Mouse (Mus musculus): Measurements from ENCODE around the gene Rarb. TPM values are rescaled to one million over a fixed set of nuclear protein-coding genes. Genes with fewer than 3 reads are reported as not detected.

Rarb gene
- total and polyA plus RNA-seq, 3 experiments, result 0.04 TPM; not detected in 2

GRCm38 (mm10) chr14:16613975-16614374 is 205.0 kb downstream of the Rarb start:
- H3K4me1 ChIP-seq (ENCODE audit: control insufficient read depth in 1 of 2, insufficient read depth in 2 of 2), result no peaks in the 10 kb centered on the region
- no peaks in the 10 kb centered on the region for H3K27me3 ChIP-seq (replicated peaks)
- dilution Hi-C loops (cut with MboI; ENCODE audit: extremely low pct_ligation_motif_present, extremely low pct_unique_long_range_greater_than_20kb, low sequenced_read_pairs), result no loop called here
- no peak overlapping the region for H3K4me3 ChIP-seq (replicated peaks in 1 of 3; ENCODE audit: low read depth in 2 of 3, low read length in 2 of 3, poor library complexity in 1 of 3)
- no peak overlapping the region for H3K27ac ChIP-seq (ENCODE audit: insufficient read depth, low read depth)
- no peaks in the 10 kb centered on the region for H3K79me2 ChIP-seq (replicated peaks; ENCODE audit: control insufficient read depth, extremely low read depth, insufficient read depth, poor library complexity, severe bottlenecking)
- H3K9me3 ChIP-seq (replicated peaks; ENCODE audit: low read length), result no peaks in the 10 kb centered on the region
- TF ChIP-seq POLR2A (IDR thresholded peaks at IDR 0.05; ENCODE audit: low read depth, low read length) (no peak), KAT2A (IDR thresholded peaks at IDR 0.05; ENCODE audit: insufficient replicate concordance, low read length) (no peak), ETS1 (conservative IDR thresholded peaks at IDR 0.05; ENCODE audit: low read depth, low read length) (no peak), PAX5 (IDR thresholded peaks at IDR 0.05; ENCODE audit: low read length) (no peak), ZKSCAN1 (IDR thresholded peaks at IDR 0.05; ENCODE audit: borderline replicate concordance, low read depth, low read length) (no peak), TBP (conservative IDR thresholded peaks at IDR 0.05; ENCODE audit: low read depth, low read length) (no peak), BHLHE40 (IDR thresholded peaks at IDR 0.05; ENCODE audit: low read depth, low read length) (no peak), CTCF (conservative IDR thresholded peaks at IDR 0.05 in 1 of 2, IDR thresholded peaks at IDR 0.05 in 1 of 2; ENCODE audit: low read depth in 2 of 2, low read length in 2 of 2) (no peak), GABPA (IDR thresholded peaks at IDR 0.05; ENCODE audit: insufficient replicate concordance, low read depth, low read length) (no peak), EP300 (IDR thresholded peaks at IDR 0.05; ENCODE audit: low read length) (no peak), ELF1 (IDR thresholded peaks at IDR 0.05; ENCODE audit: low read depth, low read length) (no peak), HCFC1 (IDR thresholded peaks at IDR 0.05; ENCODE audit: low read depth, low read length) (no peak), USF1 (IDR thresholded peaks at IDR 0.05; ENCODE audit: low read depth, low read length) (no peak)
- no peak overlapping the region for H3K4me2 ChIP-seq (ENCODE audit: insufficient read depth, low read depth, poor library complexity, severe bottlenecking)
- no peaks in the 10 kb centered on the region for H3K36me3 ChIP-seq (replicated peaks in 1 of 2; ENCODE audit: control insufficient read depth in 1 of 2, insufficient read depth in 1 of 2, low read length in 1 of 2)
- no peak overlapping the region for H3K9ac ChIP-seq (ENCODE audit: insufficient read depth, low read depth)
- no peak for DNase-seq (ENCODE audit: extremely low read depth)
- in situ Hi-C loops (cut with MboI; ENCODE audit: low pct_ligation_motif_present, low pct_unique_long_range_greater_than_20kb, low sequenced_read_pairs), result no loop called here

GRCm38 (mm10) chr14:16605480-16605879 is 213.5 kb downstream of the Rarb start:
- in situ Hi-C loops (cut with MboI; ENCODE audit: low pct_ligation_motif_present, low pct_unique_long_range_greater_than_20kb, low sequenced_read_pairs) (no loop called here), dilution Hi-C loops (cut with MboI; ENCODE audit: extremely low pct_ligation_motif_present, extremely low pct_unique_long_range_greater_than_20kb, low sequenced_read_pairs) (no loop called here)
- H3K36me3 ChIP-seq (replicated peaks in 1 of 2; ENCODE audit: control insufficient read depth in 1 of 2, insufficient read depth in 1 of 2, low read length in 1 of 2), result no peaks in the 10 kb centered on the region
- 0 out of 4 replicates have a peak, but pooled peaks cover 0 to 3% of the 10 kb centered on the region in 2 experiments for H3K4me1 ChIP-seq (ENCODE audit: control insufficient read depth in 1 of 2, insufficient read depth in 2 of 2)
- H3K9ac ChIP-seq (ENCODE audit: insufficient read depth, low read depth), result no peak overlapping the region
- no peaks in the 10 kb centered on the region for H3K79me2 ChIP-seq (replicated peaks; ENCODE audit: control insufficient read depth, extremely low read depth, insufficient read depth, poor library complexity, severe bottlenecking)
- no peaks in the 10 kb centered on the region for H3K9me3 ChIP-seq (replicated peaks; ENCODE audit: low read length)
- H3K27ac ChIP-seq (ENCODE audit: insufficient read depth, low read depth), result no peak overlapping the region
- no peak for TF ChIP-seq RCOR1 (conservative IDR thresholded peaks at IDR 0.05; ENCODE audit: low read depth, low read length)
- H3K4me3 ChIP-seq (replicated peaks in 1 of 3; ENCODE audit: low read depth in 2 of 3, low read length in 2 of 3, poor library complexity in 1 of 3), result no peak overlapping the region
- DNase-seq (ENCODE audit: extremely low read depth), result no peak
- no peaks in the 10 kb centered on the region for H3K27me3 ChIP-seq (replicated peaks)
- no peak overlapping the region for H3K4me2 ChIP-seq (ENCODE audit: insufficient read depth, low read depth, poor library complexity, severe bottlenecking)

GRCm38 (mm10) chr14:16604469-16605064 is 214.4 kb downstream of the Rarb start:
- no peak for DNase-seq (ENCODE audit: extremely low read depth)
- Histone ChIP-seq H3K27me3 (replicated peaks) (no peaks in the 10 kb centered on the region), H3K9me3 (replicated peaks; ENCODE audit: low read length) (no peaks in the 10 kb centered on the region), H3K4me1 (ENCODE audit: control insufficient read depth in 1 of 2, insufficient read depth in 2 of 2) (0 out of 4 replicates have a peak, but pooled peaks cover 0 to 3% of the 10 kb centered on the region in 2 experiments), H3K36me3 (replicated peaks in 1 of 2; ENCODE audit: control insufficient read depth in 1 of 2, insufficient read depth in 1 of 2, low read length in 1 of 2) (no peaks in the 10 kb centered on the region), H3K9ac (ENCODE audit: insufficient read depth, low read depth) (no peak overlapping the region), H3K79me2 (replicated peaks; ENCODE audit: control insufficient read depth, extremely low read depth, insufficient read depth, poor library complexity, severe bottlenecking) (no peaks in the 10 kb centered on the region), H3K4me2 (ENCODE audit: insufficient read depth, low read depth, poor library complexity, severe bottlenecking) (no peak overlapping the region), H3K4me3 (replicated peaks in 1 of 3; ENCODE audit: low read depth in 2 of 3, low read length in 2 of 3, poor library complexity in 1 of 3) (no peak overlapping the region), H3K27ac (ENCODE audit: insufficient read depth, low read depth) (no peak overlapping the region)
- TF ChIP-seq ZNF384 (IDR thresholded peaks at IDR 0.05; ENCODE audit: low read depth, low read length) (no peak), MAFK (IDR thresholded peaks at IDR 0.05; ENCODE audit: insufficient replicate concordance, low read length) (no peak), POLR2A (IDR thresholded peaks at IDR 0.05; ENCODE audit: low read depth, low read length) (no peak), NRF1 (IDR thresholded peaks at IDR 0.05; ENCODE audit: low read depth, low read length) (no peak), USF1 (IDR thresholded peaks at IDR 0.05; ENCODE audit: low read depth, low read length) (no peak), TCF12 (IDR thresholded peaks at IDR 0.05; ENCODE audit: low read depth, low read length) (no peak), CTCF (conservative IDR thresholded peaks at IDR 0.05 in 1 of 2, IDR thresholded peaks at IDR 0.05 in 1 of 2; ENCODE audit: low read depth in 2 of 2, low read length in 2 of 2) (no peak), E2F4 (IDR thresholded peaks at IDR 0.05; ENCODE audit: insufficient replicate concordance, low read depth, low read length) (no peak), RCOR1 (conservative IDR thresholded peaks at IDR 0.05; ENCODE audit: low read depth, low read length) (no peak)
- in situ Hi-C loops (cut with MboI; ENCODE audit: low pct_ligation_motif_present, low pct_unique_long_range_greater_than_20kb, low sequenced_read_pairs), result no loop called here
- dilution Hi-C loops (cut with MboI; ENCODE audit: extremely low pct_ligation_motif_present, extremely low pct_unique_long_range_greater_than_20kb, low sequenced_read_pairs), result no loop called here

All from CH12.LX (cell line).